Mouse (Mus musculus): ENCODE data around the gene Nol12. TPM values are rescaled to one million over a fixed set of nuclear protein-coding genes. Genes with fewer than 3 reads are reported as not detected.

The Nol12 gene
- polyA plus RNA-seq, 1 experiment from 2014 or later, result 55.7 TPM

DNA sequence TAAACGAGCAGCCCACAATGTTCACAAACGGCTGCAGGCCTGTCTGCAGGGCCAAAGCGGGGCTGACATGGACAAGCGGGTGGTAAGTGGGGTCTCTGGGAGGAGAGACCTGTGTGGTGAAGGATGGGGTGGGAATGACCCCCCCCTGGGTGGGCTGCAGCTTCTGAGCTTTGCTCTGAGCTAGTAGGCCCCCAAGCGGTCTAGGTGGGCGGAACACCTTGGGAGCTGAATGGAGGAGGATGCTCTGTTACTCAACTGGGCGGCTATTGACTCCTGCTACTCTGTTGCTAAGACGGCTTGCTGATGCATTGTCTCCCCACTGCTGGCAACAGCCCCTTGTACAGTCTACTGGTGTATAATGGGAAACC lies 33.3 kb upstream of the Nol12 start:
- ATAC-seq (ENCODE audit: low FRiP score, low read depth), result no peak
- peak overlapping the region; percentile 83 for H3K4me3 ChIP-seq
- peak overlapping the region; percentile 85 for H3K9ac ChIP-seq
- H3K4me2 ChIP-seq (replicated peaks), result peak overlapping the region; percentile 92
- no peaks in the 10 kb centered on the region for H3K9me3 ChIP-seq
- H3K4me1 ChIP-seq, result peaks cover 39% of the 10 kb centered on the region
- 41% methylated on average over 8 of the region's 8 CpGs for WGBS
- H3K27ac ChIP-seq, result peak overlapping the region; percentile 82; the same call in 1 of the 2 replicates
- peaks cover 42% of the 10 kb centered on the region for H3K36me3 ChIP-seq
- H3K27me3 ChIP-seq, result no peaks in the 10 kb centered on the region

DNA sequence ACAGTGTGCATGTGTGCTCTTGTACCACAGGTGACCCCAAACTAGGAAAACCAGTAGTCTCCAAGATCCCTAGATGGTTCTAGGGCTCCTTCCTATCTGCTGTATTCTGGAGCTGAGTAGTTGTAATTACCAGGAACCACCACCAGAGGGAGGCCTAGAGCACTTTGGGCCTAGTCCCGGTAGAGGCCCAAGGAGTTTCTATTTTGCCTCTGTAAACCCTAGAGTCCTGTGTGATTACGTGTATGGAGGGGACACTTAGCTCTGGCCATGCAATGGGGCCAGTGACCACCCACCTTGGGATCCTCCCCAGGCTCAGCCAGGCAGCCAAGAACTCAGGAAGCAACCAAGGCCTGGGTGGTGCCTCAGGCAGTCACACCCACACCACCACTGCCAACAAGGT lies 31.5 kb upstream of the Nol12 start:
- H3K27me3 ChIP-seq, result no peaks in the 10 kb centered on the region
- no peak overlapping the region; the same call in 1 of the 2 replicates for H3K9ac ChIP-seq
- peaks cover 32% of the 10 kb centered on the region for H3K4me1 ChIP-seq
- no peak overlapping the region; the same call in 1 of the 2 replicates for H3K4me3 ChIP-seq
- no peaks in the 10 kb centered on the region for H3K9me3 ChIP-seq
- peaks cover 60% of the 10 kb centered on the region for H3K36me3 ChIP-seq
- 7% methylated on average over 2 of the region's 2 CpGs for WGBS
- H3K4me2 ChIP-seq (replicated peaks), result peak overlapping the region; percentile 21; the same call in 1 of the 2 replicates
- H3K27ac ChIP-seq, result no peak overlapping the region
- ATAC-seq (ENCODE audit: low FRiP score, low read depth), result no peak

DNA sequence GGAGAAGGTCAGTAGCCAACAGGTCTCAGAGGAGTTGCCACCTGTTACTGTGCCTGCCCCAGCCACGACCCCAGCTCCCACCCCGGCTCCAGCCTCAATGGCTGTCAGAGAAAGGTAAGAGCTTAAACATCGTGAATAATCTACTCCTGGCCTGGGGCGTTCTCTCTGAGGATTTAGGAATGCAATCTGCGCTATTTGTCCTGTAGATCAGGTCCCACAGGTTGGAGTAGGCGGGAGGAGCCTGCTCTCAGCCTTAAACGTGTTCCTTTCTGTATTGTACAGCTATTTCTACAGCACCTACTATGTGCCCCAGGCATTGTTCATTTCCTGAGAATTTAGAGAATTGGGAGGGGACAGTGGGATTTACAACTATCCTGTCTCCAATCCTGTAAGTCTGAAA lies 26.3 kb upstream of the Nol12 start:
- Histone ChIP-seq H3K9me3 (no peaks in the 10 kb centered on the region), H3K4me2 (replicated peaks) (no peak overlapping the region), H3K9ac (no peak overlapping the region), H3K27me3 (no peaks in the 10 kb centered on the region), H3K27ac (no peak overlapping the region), H3K36me3 (peaks cover 90% of the 10 kb centered on the region), H3K4me3 (no peak overlapping the region), H3K4me1 (peaks cover 5% of the 10 kb centered on the region; the same call in 1 of the 2 replicates)
- WGBS, result 75% methylated on average over 7 of the region's 7 CpGs
- ATAC-seq (ENCODE audit: low FRiP score, low read depth), result no peak

DNA sequence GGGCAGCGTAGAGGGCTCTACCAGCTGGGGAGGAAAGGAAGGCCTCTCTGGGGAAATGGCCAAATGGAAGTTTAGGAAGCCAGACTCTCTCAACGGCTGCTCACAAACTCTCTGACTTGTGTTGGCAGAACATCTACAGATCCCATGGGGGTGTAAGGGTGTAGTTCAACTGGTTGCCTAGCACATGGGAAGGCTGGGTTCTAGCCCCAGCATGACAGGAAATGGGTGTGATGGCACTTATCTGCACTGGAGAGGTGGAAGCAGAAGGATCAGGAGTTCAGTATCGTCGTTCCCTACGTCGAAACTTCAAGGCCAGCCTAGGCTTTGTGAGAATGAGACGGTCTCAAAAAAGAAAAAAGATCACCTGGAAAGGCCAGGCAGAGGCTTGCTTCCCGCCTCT lies 25.8 kb upstream of the Nol12 start:
- 89% methylated on average over 8 of the region's 8 CpGs for WGBS
- ATAC-seq (ENCODE audit: low FRiP score, low read depth), result no peak
- H3K4me1 ChIP-seq, result peaks cover 5% of the 10 kb centered on the region; the same call in 1 of the 2 replicates
- H3K9me3 ChIP-seq, result no peaks in the 10 kb centered on the region
- H3K27ac ChIP-seq, result no peak overlapping the region
- no peak overlapping the region for H3K4me2 ChIP-seq (replicated peaks)
- H3K36me3 ChIP-seq, result peaks cover 84% of the 10 kb centered on the region
- H3K27me3 ChIP-seq, result no peaks in the 10 kb centered on the region
- no peak overlapping the region for H3K4me3 ChIP-seq
- peak overlapping the region; percentile 31; the same call in 1 of the 2 replicates for H3K9ac ChIP-seq

DNA sequence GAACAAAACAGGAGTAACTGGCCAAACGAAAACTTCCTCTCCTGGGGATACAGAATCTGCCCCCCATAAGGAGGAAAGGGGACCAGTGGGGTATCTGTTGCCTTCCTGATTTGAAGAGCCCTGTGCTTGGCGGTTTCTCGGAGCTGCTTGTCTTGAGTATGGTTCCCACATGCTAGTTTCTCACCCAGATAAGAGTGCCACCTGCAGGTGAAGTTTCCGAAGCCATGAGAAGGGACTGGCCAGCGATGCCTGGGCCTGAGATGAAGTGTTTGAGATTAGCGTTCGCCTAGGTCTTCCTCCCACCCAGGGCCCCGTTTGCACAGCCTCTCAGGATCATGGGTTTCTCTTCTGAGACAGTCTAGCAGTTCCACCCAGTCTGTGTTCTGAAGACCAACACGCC lies 22.7 kb upstream of the Nol12 start:
- ATAC-seq (ENCODE audit: low FRiP score, low read depth), result no peak
- Histone ChIP-seq H3K9me3 (no peaks in the 10 kb centered on the region), H3K27ac (no peak overlapping the region), H3K4me2 (replicated peaks) (no peak overlapping the region), H3K9ac (peak overlapping the region; percentile 48; the same call in 1 of the 2 replicates), H3K4me1 (peaks cover 28% of the 10 kb centered on the region), H3K27me3 (no peaks in the 10 kb centered on the region), H3K36me3 (peaks cover 59% of the 10 kb centered on the region), H3K4me3 (no peak overlapping the region)
- WGBS, result 37% methylated on average over 9 of the region's 9 CpGs

DNA sequence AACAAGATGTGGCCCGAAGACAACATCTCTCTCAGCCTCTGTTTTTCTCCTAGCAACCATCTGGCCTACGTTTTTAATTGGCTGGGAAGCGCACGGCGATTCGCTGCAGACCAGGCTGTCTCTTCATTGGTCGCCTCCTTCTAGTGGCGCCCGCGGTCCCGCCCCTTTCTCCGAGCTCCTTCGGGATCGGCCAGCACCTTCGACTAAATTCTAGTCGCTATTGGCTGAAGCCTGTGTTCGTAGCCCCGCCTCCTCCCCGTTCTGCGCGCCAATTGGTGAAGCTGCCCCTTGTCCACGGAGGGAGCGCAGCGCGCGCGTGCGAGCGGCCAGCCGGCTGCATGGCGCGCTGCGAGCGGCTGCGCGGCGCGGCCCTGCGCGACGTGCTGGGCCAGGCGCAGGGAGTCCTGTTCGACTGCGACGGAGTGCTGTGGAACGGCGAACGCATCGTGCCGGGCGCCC lies 21.1 kb upstream of the Nol12 start, which contains the start of gene Pdxp:
TSS of gene Pdxp (plus strand) at position 288 of the 459 bp plus-strand sequence.
- Histone ChIP-seq H3K9me3 (no peaks in the 10 kb centered on the region), H3K27me3 (no peaks in the 10 kb centered on the region), H3K4me3 (peak within 1 kb of the TSS; percentile 76), H3K4me2 (replicated peaks) (peak within 1 kb of the TSS; percentile 96), H3K27ac (peak within 1 kb of the TSS; percentile 92), H3K9ac (peak within 1 kb of the TSS; percentile 86), H3K36me3 (peaks cover 49% of the 10 kb centered on the region), H3K4me1 (peaks cover 28% of the 10 kb centered on the region)
- peak; percentile 95 for ATAC-seq (ENCODE audit: low FRiP score, low read depth)
- under 1% methylated on average over 51 of the region's 51 CpGs for WGBS

DNA sequence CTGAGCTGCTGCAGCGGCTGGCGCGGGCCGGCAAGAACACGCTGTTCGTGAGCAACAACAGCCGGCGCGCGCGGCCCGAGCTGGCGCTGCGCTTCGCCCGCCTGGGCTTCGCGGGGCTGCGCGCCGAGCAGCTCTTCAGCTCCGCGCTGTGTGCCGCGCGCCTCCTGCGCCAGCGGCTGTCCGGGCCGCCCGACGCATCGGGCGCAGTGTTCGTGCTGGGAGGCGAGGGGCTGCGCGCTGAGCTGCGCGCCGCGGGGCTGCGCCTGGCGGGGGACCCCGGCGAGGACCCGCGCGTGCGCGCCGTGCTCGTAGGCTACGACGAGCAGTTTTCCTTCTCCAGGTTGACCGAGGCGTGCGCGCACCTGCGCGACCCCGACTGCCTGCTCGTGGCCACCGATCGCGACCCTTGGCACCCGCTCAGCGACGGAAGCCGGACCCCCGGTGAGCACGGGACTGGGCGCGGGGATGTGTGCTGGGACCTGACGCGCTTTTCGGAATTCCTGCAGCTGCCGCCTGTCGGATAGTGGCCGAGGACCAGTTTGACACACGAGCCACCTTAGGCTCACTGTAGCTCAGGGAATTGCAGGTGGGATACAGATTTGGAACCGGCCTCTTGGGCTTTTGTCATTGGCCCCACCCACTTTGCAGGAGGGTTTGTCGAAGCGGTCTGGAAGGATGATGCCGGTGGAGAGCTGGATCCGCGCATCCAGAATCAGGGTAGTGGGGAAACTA lies 20.5 kb upstream of the Nol12 start:
- peak; percentile 59 for ATAC-seq (ENCODE audit: low FRiP score, low read depth)
- under 1% methylated on average over 81 of the region's 87 CpGs for WGBS
- H3K4me2 ChIP-seq (replicated peaks), result peak overlapping the region; percentile 96
- H3K27ac ChIP-seq, result peak overlapping the region; percentile 92
- peaks cover 48% of the 10 kb centered on the region for H3K36me3 ChIP-seq
- peak overlapping the region; percentile 76 for H3K4me3 ChIP-seq
- H3K27me3 ChIP-seq, result no peaks in the 10 kb centered on the region
- H3K9me3 ChIP-seq, result no peaks in the 10 kb centered on the region
- peak overlapping the region; percentile 86 for H3K9ac ChIP-seq
- peaks cover 28% of the 10 kb centered on the region for H3K4me1 ChIP-seq

DNA sequence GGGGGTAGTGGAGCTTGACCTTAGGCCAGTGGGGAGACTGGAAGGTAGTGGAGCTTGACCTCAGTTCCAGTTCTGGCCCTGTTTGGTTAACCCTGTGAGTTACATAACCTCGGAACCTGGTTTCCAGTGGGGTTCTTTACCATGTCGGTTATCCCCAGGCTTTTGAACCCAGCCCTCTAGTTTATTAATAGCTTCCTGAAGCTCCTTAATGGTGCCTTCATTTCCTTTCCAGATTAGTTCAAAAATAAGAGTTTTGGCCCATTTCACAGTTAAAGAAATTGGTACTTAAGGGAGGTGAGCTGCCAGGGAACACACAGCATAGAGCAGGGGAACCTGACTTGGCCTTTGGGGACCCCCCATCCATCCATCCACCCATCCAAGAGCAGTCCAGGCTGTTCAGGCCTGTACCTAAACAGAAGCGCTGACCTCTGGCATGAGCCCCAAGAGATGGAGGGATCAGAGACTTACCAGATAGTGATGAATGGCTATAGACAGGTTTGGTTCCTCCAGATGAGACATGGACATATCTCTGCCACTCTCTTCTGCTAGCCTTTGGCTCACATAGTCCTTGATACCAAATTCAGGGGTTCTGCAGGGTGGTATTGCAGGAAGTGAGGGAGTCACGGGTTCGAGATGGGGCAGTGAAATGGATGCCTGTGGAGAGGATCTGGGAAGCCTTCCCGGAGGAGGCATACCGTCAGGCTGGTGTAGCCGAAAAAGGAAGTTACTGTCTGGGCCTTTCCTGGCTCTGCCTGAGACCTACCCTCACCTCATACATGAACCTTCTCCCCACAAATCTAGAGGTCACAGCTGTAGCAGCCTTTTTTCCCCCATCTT lies 19.7 kb upstream of the Nol12 start:
- Histone ChIP-seq H3K9ac (peak overlapping the region; percentile 86), H3K4me1 (peaks cover 28% of the 10 kb centered on the region), H3K27me3 (no peaks in the 10 kb centered on the region), H3K27ac (no peak overlapping the region), H3K4me3 (peak overlapping the region; percentile 76), H3K36me3 (peaks cover 48% of the 10 kb centered on the region), H3K4me2 (replicated peaks) (peak overlapping the region; percentile 96), H3K9me3 (no peaks in the 10 kb centered on the region)
- 44% methylated on average over 8 of the region's 8 CpGs for WGBS
- ATAC-seq (ENCODE audit: low FRiP score, low read depth), result no peak

DNA sequence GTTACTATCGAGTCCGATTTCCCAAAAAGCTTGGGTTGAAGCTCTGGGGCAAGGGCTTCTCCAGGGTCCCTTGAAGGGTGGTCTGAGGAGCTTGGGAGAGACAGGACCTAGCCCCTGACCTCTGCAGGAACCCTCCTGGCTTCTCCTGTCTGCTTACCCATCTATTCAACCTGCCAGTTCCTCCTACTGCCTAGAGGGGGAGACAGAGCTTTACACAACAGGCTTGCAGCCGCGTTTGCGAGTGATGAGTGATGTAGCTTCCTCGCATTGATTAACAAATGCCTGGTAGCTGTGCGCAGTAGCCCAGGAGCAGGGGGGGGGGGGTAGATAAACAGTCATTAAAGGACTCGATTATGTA lies 19.1 kb upstream of the Nol12 start:
- 5% methylated on average over 8 of the region's 8 CpGs for WGBS
- Histone ChIP-seq H3K27me3 (no peaks in the 10 kb centered on the region), H3K9ac (peak overlapping the region; percentile 86), H3K9me3 (no peaks in the 10 kb centered on the region), H3K4me1 (peaks cover 28% of the 10 kb centered on the region), H3K36me3 (peaks cover 42% of the 10 kb centered on the region), H3K4me3 (peak overlapping the region; percentile 76), H3K4me2 (replicated peaks) (peak overlapping the region; percentile 96), H3K27ac (no peak overlapping the region)
- no peak for ATAC-seq (ENCODE audit: low FRiP score, low read depth)

DNA sequence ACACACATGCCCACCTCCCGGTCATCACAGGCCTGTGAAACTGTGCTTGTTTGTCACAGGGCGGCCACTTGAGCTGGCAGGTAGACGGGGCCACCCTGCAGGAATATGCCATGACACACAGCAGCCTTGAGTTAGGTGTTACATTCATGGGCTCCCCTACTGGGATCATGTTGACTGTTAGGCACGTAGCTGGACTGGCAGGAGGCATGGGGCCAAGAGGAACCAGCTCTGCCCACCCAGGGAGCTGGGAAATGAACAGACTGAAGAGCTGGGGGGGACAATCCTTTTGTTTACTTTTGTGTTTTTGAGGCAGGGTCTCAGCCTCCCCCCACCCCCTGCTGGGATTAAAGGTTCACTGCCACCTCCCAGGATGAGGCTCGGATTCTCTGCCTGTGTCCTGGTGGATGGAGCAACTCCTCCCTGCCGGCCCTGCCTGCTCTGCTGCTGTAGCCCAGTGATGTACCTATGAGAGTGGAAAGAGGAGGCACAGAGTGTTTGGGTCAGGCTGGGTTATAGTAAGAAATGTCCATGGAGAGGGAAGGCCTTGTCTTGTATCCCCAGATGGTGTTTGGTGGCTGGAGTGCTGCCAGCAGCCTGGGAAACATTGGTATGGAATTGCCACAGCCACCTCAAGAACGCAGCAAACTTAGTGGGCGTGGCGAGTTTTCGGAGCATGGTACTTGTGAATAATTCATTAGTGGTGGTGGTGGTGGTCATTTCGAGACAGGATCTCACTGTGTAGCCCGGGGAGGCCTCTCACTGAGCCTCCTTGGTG lies 18.5 kb upstream of the Nol12 start:
- no peak overlapping the region for H3K27ac ChIP-seq

DNA sequence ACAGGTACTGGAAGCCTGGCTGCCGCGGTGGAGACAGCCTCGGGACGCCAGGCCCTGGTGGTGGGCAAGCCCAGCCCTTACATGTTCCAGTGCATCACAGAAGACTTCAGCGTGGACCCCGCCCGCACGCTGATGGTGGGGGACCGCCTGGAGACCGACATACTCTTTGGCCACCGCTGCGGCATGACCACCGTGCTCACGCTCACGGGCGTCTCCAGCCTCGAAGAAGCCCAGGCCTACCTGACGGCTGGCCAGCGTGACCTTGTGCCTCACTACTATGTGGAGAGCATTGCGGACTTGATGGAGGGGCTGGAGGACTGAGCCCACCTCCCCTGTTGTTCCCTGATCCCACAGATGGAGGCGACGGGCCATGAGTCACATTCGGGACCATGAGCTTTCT lies 16.6 kb upstream of the Nol12 start:
- H3K4me3 ChIP-seq, result no peak overlapping the region
- H3K4me2 ChIP-seq (replicated peaks), result no peak overlapping the region
- ATAC-seq (ENCODE audit: low FRiP score, low read depth), result no peak
- H3K4me1 ChIP-seq, result peaks cover 28% of the 10 kb centered on the region
- WGBS, result 87% methylated on average over 23 of the region's 23 CpGs
- H3K27me3 ChIP-seq, result no peaks in the 10 kb centered on the region
- no peak overlapping the region for H3K9ac ChIP-seq
- no peak overlapping the region for H3K27ac ChIP-seq
- peaks cover 24% of the 10 kb centered on the region for H3K36me3 ChIP-seq
- no peaks in the 10 kb centered on the region for H3K9me3 ChIP-seq

More for the DNA sequence above, 18.5 kb upstream of the Nol12 start:
- Histone ChIP-seq H3K9ac (peak overlapping the region; percentile 64), H3K27me3 (no peaks in the 10 kb centered on the region), H3K9me3 (no peaks in the 10 kb centered on the region), H3K4me3 (peak overlapping the region; percentile 76), H3K4me2 (replicated peaks) (peak overlapping the region; percentile 96), H3K36me3 (peaks cover 36% of the 10 kb centered on the region), H3K4me1 (peaks cover 28% of the 10 kb centered on the region)
- ATAC-seq (ENCODE audit: low FRiP score, low read depth), result no peak
- WGBS, result 55% methylated on average over 12 of the region's 12 CpGs
